Mouse (Mus musculus): ENCODE data around the gene Kcnj15.

- TF ChIP-seq HCFC1 (IDR thresholded peaks at IDR 0.05; ENCODE audit: borderline replicate concordance, insufficient read depth, low read length) (no peak), ZC3H11A (IDR thresholded peaks at IDR 0.05; ENCODE audit: borderline replicate concordance, low read depth, low read length) (no peak)
These were observed 15.2 kb upstream of the Kcnj15 start for GRCm38 (mm10) chr16:95242114-95242513.
